Mouse (Mus musculus): ENCODE measurements around the gene Gtsf1l.

The Gtsf1l gene

DNA sequence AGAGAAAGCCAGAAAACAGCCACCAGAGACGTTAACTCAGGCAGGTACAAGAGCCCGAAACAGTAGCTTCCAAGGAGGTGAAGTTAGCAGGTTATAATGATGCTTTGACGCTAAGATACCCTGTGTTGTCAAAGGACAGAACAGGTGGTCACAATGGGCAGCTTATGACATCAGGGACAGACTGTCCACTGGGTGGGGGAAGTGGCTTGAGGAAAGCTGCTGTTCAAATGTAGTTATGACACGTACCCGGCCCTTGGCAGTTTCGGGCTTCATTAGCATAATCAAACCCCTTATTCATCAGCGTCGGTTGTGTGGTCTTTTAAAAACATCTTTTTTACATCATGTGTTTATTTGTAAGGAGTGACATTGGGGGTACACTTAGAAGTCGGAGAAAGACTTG is at the start of gene Gtsf1l:
Gtsf1l (minus strand) TSS at position 128 of the 400 bp plus-strand sequence.
- in situ Hi-C loops (cut with MboI, MseI), result no loop called here

DNA sequence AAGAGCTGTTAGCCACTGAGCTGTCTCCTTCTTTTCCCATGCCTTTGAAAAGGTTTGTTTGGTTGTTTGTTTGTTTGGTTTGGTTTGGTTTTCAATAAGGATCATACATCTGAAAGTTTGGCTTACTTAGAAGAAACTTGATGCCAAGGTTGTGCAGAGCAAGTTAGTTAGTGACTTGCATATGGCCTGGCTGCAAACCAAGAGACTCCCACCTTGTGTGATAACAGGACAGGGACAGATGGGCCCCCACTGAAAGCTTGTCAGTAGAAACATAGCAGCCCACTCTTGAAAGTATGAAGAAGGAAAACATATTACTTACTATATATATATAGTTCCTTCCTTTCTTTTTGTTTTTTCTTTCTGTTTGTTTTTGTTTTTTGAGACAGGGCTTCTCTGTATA is 49.3 kb upstream of the Gtsf1l start:
- in situ Hi-C loops (cut with MboI, MseI), result no loop called here

DNA sequence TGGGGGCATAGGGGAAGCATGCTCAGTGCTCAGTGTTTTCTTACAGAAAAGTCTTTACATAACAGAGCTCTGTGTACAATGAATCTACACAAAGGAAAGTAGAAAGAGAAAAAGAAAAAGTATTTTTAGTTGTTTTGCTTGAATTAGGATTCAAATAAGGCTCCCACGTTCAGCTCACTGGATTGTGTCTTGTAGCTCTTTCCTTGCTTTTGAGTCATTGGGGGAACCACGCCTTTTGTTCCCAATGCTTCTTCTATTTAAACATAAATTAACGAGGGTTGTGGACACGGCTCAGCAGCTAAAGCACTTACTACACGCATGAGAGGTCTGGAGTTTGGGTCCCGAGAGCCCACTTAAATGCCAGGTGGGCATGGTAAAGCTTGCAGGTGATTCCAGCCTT is 48.3 kb upstream of the Gtsf1l start:
- in situ Hi-C loops (cut with MboI, MseI), result no loop called here

GRCm38 (mm10) chr2:163132314-163132713 is 44.7 kb upstream of the Gtsf1l start:
- in situ Hi-C loops (cut with MboI, MseI), result no loop called here

DNA sequence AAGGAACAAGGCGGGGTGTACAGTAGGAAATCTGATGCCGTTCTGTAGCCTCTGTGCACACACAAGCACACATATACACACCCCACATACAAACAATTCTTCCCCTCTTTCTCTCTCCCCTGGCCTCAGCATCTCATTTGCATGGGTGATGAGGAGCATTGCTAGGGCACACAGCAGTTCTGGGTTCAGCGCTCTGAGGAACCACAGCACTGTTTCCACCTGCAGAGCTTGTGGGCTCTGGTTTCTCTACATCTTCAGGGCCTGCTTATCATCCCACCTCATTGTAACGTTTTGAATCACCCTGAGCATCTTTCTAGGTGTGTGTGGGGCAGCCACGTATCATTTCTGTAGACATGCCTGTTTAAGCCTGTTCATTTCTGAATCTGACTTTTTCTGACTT is 43.2 kb upstream of the Gtsf1l start:
- in situ Hi-C loops (cut with MboI, MseI), result no loop called here

GRCm38 (mm10) chr2:163123496-163123895 is 35.8 kb upstream of the Gtsf1l start:
- in situ Hi-C loops (cut with MboI, MseI), result loop anchor here (10.0 kb wide), 1 partner anchor 489 kb away; no protein-coding TSS in a partner anchor

- in situ Hi-C loops (cut with MboI, MseI), result loop anchor here (10.0 kb wide), 1 partner anchor 488 kb away; no protein-coding TSS in a partner anchor
These were observed 34.7 kb upstream of the Gtsf1l start for GRCm38 (mm10) chr2:163122319-163122718.

DNA sequence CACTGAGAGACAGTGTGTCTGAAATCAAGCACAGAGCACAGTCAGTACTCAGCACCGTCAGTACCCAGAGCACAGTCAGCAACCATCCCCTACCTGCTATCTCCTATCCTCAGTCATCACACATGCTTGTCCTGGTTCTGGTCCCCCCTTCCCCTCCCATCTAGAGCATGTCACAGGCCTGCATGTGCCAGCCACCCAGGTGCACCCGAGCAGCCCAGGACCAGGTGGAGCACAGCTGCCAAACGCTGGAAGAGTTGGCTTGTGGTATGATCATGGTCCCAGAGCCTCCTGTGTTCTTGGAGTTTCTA is 33.7 kb upstream of the Gtsf1l start:
- in situ Hi-C loops (cut with MboI, MseI), result loop anchor here (10.0 kb wide), 1 partner anchor 487 kb away; no protein-coding TSS in a partner anchor

DNA sequence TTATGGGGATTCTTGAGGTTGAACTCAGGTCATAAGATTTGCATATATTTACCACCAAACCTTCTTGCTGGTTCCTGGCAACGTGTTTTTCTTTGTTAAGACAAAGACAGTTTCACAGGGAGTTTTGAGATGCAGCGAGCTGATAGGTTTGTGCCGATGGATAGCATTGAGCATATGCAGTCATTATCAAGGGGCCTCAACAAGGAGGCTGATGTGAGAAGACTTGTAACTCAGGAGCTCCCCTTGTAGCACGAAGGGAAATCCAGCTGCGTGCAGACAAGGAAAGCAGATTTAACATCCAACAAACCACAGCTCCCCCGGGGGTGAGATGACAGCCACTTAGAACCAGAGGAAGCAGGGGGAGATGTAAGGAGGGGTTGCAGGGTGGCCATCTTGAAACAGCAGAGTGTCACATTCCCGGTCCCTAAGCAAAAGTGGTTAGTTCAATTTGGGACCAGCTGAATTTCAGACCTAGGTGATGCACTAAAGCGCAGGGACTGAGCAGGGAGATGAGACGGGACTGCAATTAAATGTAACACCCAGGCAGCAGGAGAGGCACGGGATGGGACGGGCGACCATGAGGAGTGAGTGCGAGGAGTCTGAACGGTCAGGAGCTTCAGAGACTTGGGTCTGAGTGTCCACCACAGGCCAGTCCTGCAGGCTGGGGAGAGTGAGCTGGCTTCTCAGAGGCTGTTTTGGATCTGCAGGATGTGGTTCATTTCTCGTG is 33.1 kb upstream of the Gtsf1l start:
- in situ Hi-C loops (cut with MboI, MseI), result loop anchor here (10.0 kb wide), 1 partner anchor 486 kb away; no protein-coding TSS in a partner anchor

DNA sequence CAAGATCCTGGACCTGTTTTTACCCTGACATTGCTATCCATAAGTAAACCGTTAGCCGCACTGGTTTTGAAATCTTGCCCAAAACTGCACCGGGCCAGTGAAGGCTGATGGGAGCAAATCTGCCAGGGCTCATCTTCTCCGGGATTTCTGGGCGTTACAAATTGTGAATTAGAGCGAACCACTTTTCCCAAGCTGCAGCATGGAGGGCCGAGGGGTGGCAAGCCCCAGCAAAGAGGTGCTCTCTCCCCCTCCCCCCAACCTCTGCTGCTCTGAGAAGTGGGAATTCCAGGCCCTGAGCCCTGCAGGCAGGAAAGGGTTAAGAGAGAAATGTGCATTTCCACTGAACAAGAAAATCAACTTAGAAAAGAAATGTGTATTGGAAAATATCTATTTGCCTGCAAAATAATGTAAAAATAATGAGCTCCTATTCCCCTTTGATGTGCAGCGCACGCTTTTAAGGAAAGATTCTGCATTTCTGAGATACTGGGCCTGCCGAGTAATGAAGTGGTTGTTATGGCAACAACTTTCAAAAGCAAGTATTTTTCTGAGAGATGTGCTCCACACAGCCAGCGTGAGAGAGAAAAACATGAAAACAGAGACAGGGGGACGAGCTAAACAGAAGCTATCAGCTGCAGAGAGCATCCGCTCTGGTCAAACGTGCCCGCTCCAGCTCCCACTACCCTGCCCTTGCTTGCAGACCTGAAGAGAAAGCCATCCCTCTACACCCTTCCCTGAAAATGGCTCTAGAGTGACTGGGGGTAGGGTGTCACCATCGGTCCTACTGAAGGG is 24.0 kb upstream of the Gtsf1l start:
- in situ Hi-C loops (cut with MboI, MseI), result no loop called here

- in situ Hi-C loops (cut with MboI, MseI), result no loop called here
These were observed 23.1 kb upstream of the Gtsf1l start for GRCm38 (mm10) chr2:163110706-163111105.

DNA sequence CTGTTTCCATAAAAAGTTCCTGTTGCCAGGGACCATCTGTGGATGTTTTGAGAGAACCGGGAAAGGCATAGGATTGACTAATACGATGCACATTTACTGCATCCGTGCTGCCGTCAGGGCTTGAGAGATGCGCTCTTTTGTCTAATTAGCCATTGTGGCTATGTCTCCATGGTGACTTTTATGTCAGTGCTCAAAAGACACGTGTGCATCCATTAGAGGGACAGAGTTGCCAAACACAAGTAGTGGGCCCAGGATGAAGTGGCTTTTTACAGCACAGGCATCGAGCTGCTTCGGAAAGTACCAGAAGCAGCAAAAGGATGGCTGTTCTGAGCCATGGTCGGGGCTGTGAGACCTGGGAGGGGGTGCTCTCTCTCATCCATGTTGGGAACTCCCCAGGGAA is 20.7 kb upstream of the Gtsf1l start:
- in situ Hi-C loops (cut with MboI, MseI), result loop anchor here (5.0 kb wide), 1 partner anchor 89 kb away; no protein-coding TSS in a partner anchor

DNA sequence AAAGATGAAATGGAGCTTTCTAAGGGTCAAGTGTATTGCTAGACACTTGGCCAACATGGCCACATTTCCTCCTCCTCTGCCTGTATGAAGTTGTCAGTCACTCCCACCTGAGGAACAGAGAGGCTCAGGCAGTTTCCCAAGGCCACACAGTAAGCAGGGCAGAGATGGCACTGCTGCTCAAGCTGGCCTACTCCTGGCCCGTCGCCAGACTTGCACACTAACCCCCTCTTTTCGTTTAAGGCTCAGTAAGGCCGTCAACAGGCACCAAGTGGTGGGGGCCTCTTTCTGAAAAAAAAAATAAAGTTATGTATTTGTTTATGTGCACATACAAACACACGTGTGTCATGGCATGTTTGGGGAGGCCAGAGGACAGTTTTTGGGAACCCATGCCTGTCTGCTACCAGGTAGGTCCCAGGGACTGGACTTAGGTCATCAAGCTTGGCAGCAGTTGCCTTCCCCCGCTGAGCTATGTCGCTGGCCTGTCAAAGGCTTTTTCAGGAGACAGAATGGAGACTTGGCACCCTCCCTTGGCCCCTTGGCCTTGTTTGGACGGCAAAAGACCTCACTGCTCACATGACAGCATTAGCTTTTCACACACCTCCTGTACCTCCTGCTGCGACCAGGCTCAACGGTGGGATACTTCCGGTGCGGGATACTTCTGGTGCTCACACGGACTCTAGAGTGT is 16.6 kb upstream of the Gtsf1l start:
- in situ Hi-C loops (cut with MboI, MseI), result no loop called here

- in situ Hi-C loops (cut with MboI, MseI), result no loop called here
These were observed 15.4 kb upstream of the Gtsf1l start for GRCm38 (mm10) chr2:163102900-163103653.

DNA sequence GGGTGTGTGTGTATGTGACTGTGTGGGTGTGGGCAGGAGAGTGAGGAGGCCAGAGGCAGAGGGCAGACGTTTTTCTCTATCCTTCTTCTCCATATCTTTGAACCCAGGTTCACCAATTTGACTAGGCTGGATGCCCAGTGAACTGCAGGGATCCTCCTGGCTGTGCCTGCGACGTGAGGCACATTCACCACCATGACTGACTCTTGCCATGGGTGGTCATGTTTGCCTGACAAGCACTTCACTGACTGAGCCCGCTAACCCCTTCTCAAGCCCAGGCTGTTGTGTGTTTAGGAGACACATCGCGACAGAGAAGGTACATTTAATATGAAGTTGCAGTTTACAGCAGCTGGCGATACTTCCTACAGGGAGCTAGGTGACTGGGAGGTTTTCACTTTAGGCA is 14.6 kb upstream of the Gtsf1l start:
- in situ Hi-C loops (cut with MboI, MseI), result no loop called here

DNA sequence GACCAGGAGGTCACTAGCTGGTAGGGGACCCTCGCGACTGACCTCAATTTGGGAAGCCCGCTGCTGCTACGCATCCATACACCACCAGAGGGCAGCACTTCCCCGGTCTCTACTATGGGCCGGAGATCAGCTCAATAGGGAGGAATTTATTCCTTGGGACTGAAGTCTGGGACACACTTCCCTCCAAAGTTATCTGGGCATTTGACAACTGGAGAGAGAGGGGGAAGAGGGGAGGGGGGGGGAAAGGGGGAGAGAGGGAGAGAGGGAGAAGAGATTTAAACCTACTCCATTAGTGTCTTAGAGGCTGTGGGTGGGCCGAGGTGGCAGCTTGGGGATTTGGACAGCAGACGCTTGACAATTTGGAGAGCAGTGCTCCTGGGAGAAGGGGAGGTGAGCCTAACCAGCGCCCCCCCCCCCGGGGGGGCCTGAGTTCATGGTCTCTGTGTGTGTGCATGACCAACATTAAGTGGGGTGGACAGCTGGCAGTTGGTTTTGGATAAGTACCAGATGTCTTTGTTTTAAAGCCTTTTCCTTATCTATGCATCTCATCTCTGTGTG is 14.1 kb upstream of the Gtsf1l start:
- in situ Hi-C loops (cut with MboI, MseI), result no loop called here

- in situ Hi-C loops (cut with MboI, MseI), result no loop called here
These were observed 12.9 kb upstream of the Gtsf1l start for GRCm38 (mm10) chr2:163100551-163100950.

- in situ Hi-C loops (cut with MboI, MseI), result loop anchor here (5.0 kb wide), 1 partner anchor 237 kb away; no protein-coding TSS in a partner anchor
These were observed 12.3 kb upstream of the Gtsf1l start for GRCm38 (mm10) chr2:163099919-163100318.

DNA sequence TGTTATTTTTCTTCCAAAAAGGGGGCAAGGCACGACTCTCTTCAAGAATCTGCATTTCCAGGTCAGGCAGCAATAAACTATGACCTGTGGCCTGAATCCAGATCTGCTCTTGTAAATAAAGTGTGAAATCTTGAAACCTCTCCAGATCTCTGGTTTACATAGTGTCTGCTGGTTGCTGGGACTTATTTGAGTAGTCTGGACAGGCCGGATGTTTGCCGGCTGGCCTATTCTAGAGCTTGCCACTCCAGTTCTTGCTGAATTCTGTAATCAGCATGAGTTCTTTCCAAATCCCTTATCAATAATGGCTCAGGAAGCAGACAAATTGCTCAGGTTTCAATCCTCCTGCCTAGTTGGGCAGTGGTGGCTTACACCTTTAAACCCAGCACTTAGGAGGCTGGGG is 8.1 kb upstream of the Gtsf1l start:
- in situ Hi-C loops (cut with MboI, MseI), result loop anchor here (5.0 kb wide), 1 partner anchor 242 kb away; no protein-coding TSS in a partner anchor

DNA sequence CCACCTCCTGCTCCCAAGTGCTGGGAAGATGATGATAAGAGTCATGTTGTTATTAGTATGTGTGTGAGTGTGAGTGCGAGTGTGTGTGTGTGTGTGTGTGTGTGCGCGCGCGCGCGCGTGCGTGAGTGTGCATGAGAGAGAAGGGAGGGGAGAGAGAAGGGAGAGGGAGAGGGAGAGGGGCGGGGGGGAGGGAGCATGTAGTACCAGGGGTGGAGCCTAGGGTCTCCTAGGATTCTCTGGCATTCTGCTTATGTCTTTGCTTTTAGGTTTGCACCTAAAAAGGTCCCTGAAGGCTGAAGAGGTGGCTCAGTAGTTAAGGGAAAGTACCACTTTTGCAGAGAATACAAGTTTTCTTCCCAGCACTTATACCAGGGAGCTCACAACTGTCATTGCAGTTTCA is 7.3 kb upstream of the Gtsf1l start:
- in situ Hi-C loops (cut with MboI, MseI), result loop anchor here (5.0 kb wide), 1 partner anchor 242 kb away; no protein-coding TSS in a partner anchor
